Mouse (Mus musculus) liver, adult 2 months (tissue): ENCODE data around the gene Med29.

Experiments used
- CTCF ChIP-seq: fragments of 200-500 bp; IDR thresholded peaks from 2 replicates; pipeline ENCODE4 v1.5.1; 2011; ENCODE audit warnings: low read depth, low read length, control low read depth
- POLR2A ChIP-seq: fragments of 200-500 bp; IDR thresholded peaks from 2 replicates; pipeline ENCODE4 v1.6.1; 2011; ENCODE audit warnings: low read length, control low read depth; ENCODE audit not compliant: insufficient read depth; ENCODE audit errors: extremely low read depth

DNA sequence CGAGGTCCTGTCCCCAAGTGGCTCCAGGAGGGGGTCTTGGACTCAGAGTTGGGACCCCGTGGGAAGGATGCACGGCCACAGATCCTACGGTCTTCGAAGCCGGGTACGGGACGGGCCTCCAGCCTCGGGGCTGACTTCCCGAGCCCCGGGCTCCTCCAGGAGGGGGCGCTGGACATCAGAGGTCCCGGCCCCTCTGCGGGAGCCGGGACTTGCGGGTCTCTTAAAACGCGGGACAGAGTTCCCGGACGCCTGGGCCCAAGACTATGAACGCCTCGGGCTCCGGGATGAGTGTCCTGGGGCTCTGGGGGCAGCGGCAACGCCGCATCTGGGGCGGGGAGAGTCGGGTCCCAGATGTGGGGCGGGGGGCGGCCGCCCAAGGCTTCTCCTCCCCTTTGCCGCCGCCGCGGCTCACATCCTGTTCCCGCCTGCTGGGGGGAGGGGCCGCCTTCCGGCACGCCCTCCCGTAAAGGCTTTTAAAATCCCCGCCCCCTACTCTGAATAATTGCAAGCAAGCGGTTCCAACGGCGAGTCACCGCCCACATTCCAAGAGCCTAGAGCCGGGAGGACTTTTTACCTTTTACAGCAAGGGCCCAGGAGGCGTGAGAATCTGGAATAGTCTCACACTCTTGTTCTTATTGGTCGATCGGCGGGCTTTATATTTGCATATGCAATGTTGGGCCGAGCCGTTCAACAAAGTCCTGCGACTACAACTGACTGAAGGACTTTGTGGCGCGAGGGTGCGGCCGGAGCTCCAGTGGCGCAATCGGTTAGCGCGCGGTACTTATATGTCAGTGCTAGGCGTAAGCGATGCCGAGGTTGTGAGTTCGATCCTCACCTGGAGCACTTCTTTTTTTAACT is 20.0 kb downstream of the Med29 start, which contains the start of gene Plekhg2:
- TF ChIP-seq CTCF: peak; percentile 58
- TF ChIP-seq POLR2A: 0 out of 2 replicates have a peak, but pooled peaks have one; percentile 27
